Mouse (Mus musculus) cortical plate, adult 2 months (tissue): ENCODE measurements around the gene Gm3417. TPM values are rescaled to one million over a fixed set of nuclear protein-coding genes. Genes with fewer than 3 reads are reported as not detected.
A peak's percentile ranks its signal among the peaks of the same experiment; 100 is the strongest.
"Not testable (repeated sequence)": the region's sequence is repeated elsewhere in the genome, so short reads cannot be mapped to it uniquely, and the experiment has no call there.

Experiments
- H3K27ac ChIP-seq: fragments of 200-500 bp; 2 replicates; pipeline ENCODE4 v1.5.1; 2012; ENCODE audit warnings: low read length, control low read depth, inconsistent platforms; ENCODE audit not compliant: insufficient read depth
- H3K4me1 ChIP-seq: fragments of 200-500 bp; 2 replicates; pipeline ENCODE4 v1.6.1; 2011; ENCODE audit warnings: low read length; ENCODE audit not compliant: control insufficient read depth, insufficient read depth
- H3K4me3 ChIP-seq: fragments of 200-500 bp; 2 replicates; pipeline ENCODE4 v1.5.1; 2011; ENCODE audit warnings: mild to moderate bottlenecking, low read length, control low read depth; ENCODE audit not compliant: insufficient read depth
- CTCF ChIP-seq: fragments of 200-500 bp; IDR thresholded peaks from 2 replicates; pipeline ENCODE4 v1.5.1; 2011; ENCODE audit warnings: mild to moderate bottlenecking, control low read depth, low read length; ENCODE audit not compliant: insufficient read depth; ENCODE audit errors: extremely low read depth
- POLR2A ChIP-seq: fragments of 200-500 bp; IDR thresholded peaks from 2 replicates; pipeline ENCODE4 v1.6.1; 2011; ENCODE audit warnings: mild to moderate bottlenecking, low read length, control low read depth; ENCODE audit not compliant: insufficient read depth; ENCODE audit errors: extremely low read depth
- polyA plus RNA-seq: library from polyadenylated mRNA; depleted of rRNA; stranded (reverse); fragments of >200 nt; gene quantifications from 2 replicates; pipeline ENCODE4 v1.2.3, GENCODE M21; 2012

The Gm3417 gene
- polyA plus RNA-seq, 1 experiment: 0.61 TPM

GRCm38 (mm10) chr17:14968373-14968913, 10.1 kb downstream of the Gm3417 start:
- not testable (repeated sequence) for H3K4me1 ChIP-seq, H3K4me3 ChIP-seq, H3K27ac ChIP-seq

- not testable (repeated sequence) for H3K4me1 ChIP-seq, H3K4me3 ChIP-seq, H3K27ac ChIP-seq
Measured at GRCm38 (mm10) chr17:14961557-14962154, 16.9 kb downstream of the Gm3417 start.

- not testable (repeated sequence) for H3K4me1 ChIP-seq, H3K27ac ChIP-seq
- H3K4me3 ChIP-seq: peak within 1 kb of the TSS; percentile 79
Measured at GRCm38 (mm10) chr17:14960951-14961556, 17.5 kb downstream of the Gm3417 start, which contains the start of gene Phf10. Gene Phf10, minus strand, starts transcription at chr17:14961273.

GRCm38 (mm10) chr17:14960520-14960919, 18.1 kb downstream of the Gm3417 start:
- Histone ChIP-seq H3K4me1 (peaks cover 1% of the 10 kb centered on the region; the same call in 1 of the 2 replicates), H3K4me3 (peak overlapping the region; percentile 79), H3K27ac (no peak overlapping the region)
- TF ChIP-seq CTCF: no peak
- TF ChIP-seq POLR2A: no peak

GRCm38 (mm10) chr17:14959979-14960378, 18.6 kb downstream of the Gm3417 start:
- TF ChIP-seq POLR2A (no peak), CTCF (no peak)
- peaks cover 1% of the 10 kb centered on the region; the same call in 1 of the 2 replicates for H3K4me1 ChIP-seq

GRCm38 (mm10) chr17:14958686-14959327, 19.8 kb downstream of the Gm3417 start:
- Histone ChIP-seq H3K27ac (no peak overlapping the region), H3K4me1 (peaks cover 1% of the 10 kb centered on the region; the same call in 1 of the 2 replicates), H3K4me3 (no peak overlapping the region)
- TF ChIP-seq POLR2A (no peak), CTCF (no peak)

More at GRCm38 (mm10) chr17:14959979-14960378, 18.6 kb downstream of the Gm3417 start:
- H3K27ac ChIP-seq: no peak overlapping the region
- H3K4me3 ChIP-seq: peak overlapping the region; percentile 79; the same call in 1 of the 2 replicates

GRCm38 (mm10) chr17:14953452-14953851, 25.1 kb downstream of the Gm3417 start:
- TF ChIP-seq CTCF: no peak
- TF ChIP-seq POLR2A: no peak
- Histone ChIP-seq H3K4me1 (peaks cover 2% of the 10 kb centered on the region; the same call in 1 of the 2 replicates), H3K27ac (no peak overlapping the region), H3K4me3 (no peak overlapping the region)

- no peak for TF ChIP-seq POLR2A
- no peak for TF ChIP-seq CTCF
- Histone ChIP-seq H3K27ac (no peak overlapping the region), H3K4me3 (no peak overlapping the region), H3K4me1 (peaks cover 4% of the 10 kb centered on the region; the same call in 1 of the 2 replicates)
Measured at GRCm38 (mm10) chr17:14949161-14949827, 29.3 kb downstream of the Gm3417 start.

GRCm38 (mm10) chr17:14944551-14944950, 34.0 kb downstream of the Gm3417 start:
- Histone ChIP-seq H3K4me1 (peaks cover 6% of the 10 kb centered on the region), H3K4me3 (no peak overlapping the region; the same call in 1 of the 2 replicates), H3K27ac (no peak overlapping the region)
- no peak for TF ChIP-seq POLR2A
- no peak for TF ChIP-seq CTCF

GRCm38 (mm10) chr17:14943729-14944059, 34.9 kb downstream of the Gm3417 start:
- TF ChIP-seq CTCF (no peak), POLR2A (no peak)
- Histone ChIP-seq H3K4me1 (peaks cover 5% of the 10 kb centered on the region), H3K27ac (no peak overlapping the region), H3K4me3 (peak overlapping the region; percentile 82)
